Mouse (Mus musculus) layer of hippocampus, adult 18-20 months (tissue): ENCODE results near the gene Zc3hav1l. TPM values are rescaled to one million over a fixed set of nuclear protein-coding genes. Genes with fewer than 3 reads are reported as not detected.

Experiments
- DNase-seq, 2 experiments: peaks; one replicate each; pipeline ENCODE4 v3.0.0; 2022; ENCODE audit warnings: low spot score in 2 of 2
- total RNA-seq, 2 experiments: library from RNA; stranded (reverse); gene quantifications; 2 replicates each; pipeline ENCODE4 v1.2.3; 2021

Zc3hav1l gene
- total RNA-seq, 2 experiments from 2014 or later, result 4.5 to 4.6 TPM

DNA sequence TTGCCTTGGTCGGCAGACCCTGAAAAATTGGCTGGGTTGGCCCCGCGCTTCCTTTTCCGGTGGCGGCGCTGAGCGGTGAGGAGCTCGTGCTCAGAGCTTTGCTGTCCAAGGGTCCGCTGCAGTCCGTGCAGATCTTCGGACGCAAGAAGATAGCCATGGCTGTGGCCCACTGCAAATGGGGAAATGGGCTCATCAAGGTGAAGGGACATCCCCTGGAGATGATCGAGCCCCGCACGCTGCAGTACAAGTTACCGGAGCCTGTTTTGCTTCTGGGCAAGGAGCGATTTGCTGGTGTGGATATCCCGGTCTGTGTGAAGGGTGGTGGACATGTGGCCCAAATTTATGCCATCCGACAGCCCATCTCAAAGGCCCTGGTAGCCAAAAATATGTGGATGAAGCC lies 14.6 kb downstream of the Zc3hav1l start:
- DNase-seq, result no peak

DNA sequence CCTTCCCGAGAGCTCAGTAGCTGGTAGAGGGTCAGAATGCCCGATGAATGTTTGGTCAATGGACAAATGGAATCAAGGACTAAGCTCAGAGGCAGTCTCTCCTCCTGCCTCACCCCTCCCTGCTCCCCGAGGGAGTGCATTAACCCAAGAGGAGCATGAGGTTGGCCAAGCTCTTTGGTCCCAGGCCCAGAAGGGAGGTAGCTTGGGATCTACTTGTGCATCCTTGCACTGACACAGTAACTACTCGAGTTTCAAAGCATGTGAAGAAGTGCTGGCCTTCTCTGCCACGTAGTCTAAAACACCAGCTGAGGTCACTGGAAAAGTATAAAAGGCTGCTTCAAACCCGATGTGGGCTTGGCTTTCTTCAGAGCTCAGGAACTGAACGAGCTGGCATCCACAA lies 34.6 kb downstream of the Zc3hav1l start:
- no peak for DNase-seq

DNA sequence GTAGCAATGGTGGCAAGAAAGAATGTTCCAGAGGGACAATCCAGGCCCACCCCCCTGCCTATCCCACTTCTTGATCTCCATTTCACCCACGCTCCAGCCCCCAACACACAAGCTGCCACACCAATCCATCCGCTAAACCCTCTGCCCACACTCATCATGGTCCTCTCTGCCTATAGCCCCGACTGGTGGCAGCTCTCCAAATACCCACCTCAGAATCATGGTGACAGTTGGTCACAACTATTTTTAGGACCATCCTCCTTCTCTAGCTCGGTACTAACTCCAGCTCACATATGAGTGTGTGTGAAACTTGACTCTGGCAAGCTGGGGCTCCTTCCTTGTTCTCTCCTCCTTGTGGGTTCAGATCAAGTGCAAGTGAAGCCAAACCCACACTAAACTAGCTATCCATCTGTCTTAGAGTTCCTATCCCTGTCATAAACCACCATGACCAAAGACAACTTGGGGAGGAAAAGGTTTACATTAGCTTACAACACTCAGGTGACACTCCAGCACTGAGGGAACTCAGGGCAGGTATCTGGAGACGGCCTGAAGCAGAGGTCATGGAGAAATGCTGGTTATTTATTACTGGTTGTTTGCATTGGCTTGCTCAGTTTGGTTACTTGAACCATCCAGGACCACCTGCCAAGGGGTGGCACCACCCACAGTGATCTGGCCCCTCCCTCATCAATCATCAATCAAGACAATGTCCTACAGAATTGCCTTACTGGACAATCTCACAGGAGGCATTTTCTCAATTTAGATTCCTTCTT lies 35.5 kb downstream of the Zc3hav1l start:
- DNase-seq, result peak; percentile 44 to 63

DNA sequence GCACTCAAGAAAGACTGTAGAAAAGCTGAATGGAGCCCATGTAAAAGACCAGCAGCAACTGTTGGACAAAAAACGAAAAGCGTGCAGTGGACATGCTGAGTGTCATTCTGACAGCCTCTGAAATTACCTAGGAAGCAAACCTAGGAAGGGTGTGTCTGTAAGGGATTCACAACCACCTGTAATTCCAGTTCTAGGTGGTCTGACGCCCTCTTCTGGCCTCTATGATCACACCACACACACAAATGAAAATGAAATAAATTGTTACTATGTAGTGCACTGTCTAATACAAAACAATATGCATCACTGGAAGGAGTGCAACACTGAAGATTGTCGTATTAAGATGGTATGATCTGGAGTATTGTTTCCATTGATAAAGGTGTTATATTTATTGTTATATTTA lies 37.2 kb downstream of the Zc3hav1l start:
- no peak for DNase-seq

DNA sequence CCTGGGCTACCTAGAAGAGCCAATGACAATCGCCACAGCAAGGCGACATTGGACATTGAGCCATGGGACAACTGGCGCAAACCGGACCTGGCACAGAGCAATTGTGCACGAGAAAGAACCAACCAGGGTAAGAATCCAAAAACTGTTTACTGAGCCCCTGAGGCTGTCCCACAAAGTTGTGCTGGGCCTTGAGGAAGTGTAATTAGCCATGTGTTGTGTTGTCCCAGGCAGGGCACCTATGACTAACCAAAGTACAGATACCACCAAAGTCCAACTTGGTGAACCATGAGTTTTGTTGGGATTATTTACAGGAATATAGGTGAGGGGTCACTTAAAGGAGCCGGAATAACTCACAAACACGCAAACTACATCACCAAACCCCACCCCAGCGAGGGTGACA lies 41.6 kb downstream of the Zc3hav1l start:
- no peak for DNase-seq

DNA sequence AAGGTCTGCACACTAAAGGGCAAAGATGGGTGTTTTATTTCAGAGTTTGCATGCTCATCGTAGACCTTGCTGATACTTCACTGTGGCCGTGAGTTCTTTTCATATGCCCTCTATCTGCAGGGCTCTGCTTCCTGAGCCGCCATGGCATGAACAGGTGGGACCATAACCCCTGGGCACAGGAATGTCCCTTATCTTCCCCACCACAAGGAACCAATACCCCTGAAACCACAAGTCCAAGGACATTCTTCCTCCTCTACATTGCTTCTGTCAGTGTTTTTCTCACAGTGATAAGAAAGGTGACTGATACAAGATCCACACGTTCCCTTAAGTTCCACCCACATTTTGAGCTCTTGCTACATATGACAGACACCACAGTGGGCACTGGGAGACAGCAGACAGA lies 42.3 kb downstream of the Zc3hav1l start:
- DNase-seq, result no peak

DNA sequence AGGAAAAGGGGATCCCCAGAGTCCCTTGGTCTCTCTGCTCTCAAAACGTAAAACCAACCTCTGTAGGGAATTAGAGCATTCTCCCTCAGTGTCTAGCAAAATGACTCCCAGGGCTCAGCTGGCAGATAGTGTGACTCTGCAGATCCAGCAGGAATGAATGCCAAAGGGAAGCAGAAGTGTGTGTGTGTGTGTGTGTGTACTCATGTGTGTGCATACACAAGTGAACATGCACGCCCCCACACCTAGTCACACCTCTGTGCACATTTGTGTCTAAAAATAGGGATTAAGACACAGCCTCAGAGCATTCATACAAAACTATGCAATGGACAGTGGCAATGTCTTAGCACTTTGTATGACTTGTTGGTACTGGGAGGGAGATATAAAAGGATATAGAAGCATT lies 43.3 kb downstream of the Zc3hav1l start:
- DNase-seq, result peak in 1 of 2 experiments; percentile 23

DNA sequence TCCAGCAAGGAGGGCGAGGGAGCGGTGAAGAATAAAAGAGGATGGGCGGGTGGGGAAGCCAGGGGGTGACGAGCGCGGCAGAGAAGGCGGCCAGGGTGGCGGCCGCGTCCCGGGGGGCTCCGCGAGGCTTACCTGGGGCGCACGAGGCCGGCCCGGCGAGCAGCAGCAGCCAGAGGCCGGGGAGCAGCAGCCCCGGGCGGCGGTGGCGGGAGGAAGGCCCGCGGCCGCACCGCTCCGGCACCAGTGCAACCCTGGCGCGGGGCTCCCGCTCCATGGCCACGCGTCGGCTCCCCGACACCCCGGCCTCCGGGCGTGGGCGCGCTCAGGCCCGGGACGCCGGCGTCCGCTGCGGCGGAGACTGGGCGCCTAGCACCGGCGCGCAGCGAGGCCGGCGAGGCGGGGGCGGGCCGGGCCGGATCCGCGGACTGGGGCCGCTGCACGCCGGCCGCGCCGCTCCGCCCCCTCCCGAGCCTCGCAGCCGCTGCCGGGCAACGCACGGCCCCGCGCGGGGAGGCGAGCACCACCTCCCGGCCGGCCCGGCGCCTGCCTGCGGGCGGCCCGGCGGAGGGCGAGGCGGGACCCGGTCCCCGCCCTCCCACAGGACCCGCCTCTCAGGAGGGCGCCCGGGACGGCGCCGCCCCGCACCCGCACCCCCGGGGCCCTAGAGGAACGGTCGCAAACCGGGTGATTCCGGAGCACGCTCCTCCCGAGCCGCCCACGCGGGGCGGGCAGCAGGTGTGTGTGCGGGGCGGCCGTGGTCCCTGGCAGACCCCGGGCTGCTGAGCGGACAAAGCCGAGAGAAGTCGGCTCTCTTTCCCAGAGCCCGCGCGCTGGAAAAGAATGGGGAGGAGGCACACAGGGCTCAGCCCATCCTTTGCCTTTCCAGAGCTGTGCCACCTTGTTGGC lies 45.1 kb downstream of the Zc3hav1l start, which contains the start of gene D630045J12Rik:
Gene D630045J12Rik (minus strand): TSS at position 274 of the 906 bp plus-strand sequence.
- DNase-seq, result peak in 1 of 2 experiments; percentile 63

DNA sequence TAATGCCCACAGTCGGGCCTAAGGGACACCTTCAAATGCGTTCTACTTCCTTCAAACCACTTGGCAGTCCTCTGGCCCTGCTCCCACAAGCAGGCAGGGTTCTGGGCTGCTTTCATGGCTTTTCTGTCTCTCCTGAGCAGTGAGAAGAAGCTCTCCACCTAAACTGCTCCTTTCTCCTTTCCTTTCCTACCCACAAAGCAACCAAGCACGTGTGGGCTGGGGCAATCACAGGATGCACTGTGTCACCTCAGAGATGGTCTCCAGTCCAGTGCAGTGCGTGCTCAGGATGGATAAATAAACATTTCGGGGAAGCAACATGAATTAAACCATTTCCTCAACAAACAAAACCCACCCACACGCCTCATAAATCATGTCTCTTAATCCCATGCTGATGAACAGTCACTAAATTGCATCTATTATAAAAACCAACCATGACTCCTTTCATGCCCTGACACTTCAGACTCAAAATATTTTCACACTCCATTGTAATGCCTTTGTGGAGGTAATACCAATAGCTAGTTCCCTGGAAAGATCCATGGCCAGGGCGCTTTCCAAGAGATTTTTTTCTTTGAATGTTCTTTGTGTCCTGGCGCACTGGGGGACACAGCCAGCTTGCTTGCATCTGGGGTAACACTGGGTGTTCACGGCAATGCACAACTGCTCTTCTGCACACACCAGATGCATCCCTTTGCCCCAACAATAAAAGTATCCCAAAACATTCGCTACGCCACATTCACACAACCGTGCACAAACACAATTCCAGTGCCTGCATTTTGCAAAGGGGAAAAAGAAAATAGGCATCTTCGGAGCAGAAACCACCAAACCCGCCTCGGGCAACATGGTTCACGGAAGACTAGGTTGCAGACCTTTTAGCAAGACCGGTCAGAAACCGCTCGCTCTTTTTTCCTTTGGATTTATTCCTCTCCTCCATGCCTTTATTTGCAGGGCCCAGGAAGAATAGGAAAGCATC lies 46.0 kb downstream of the Zc3hav1l start:
- DNase-seq, result peak in 1 of 2 experiments; percentile 34

DNA sequence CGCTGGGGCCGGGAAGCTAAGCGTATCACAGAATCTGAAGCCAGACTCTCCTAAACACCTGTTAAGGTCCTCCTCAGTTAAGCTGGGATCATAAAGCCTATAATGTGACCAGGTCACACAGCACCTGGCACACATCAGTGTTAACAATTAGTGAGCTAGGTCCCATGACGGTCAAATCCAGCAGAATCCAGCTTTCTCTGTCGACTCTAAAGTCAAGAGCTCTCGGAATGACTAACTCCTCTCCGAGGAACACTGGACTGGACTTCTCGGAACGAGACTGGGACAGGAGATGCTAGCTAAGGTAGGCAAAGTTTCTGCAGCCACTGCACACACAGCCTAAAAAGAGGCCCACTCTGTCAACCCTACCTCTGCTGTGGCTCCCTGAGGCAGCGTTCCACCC lies 46.9 kb downstream of the Zc3hav1l start:
- no peak for DNase-seq

DNA sequence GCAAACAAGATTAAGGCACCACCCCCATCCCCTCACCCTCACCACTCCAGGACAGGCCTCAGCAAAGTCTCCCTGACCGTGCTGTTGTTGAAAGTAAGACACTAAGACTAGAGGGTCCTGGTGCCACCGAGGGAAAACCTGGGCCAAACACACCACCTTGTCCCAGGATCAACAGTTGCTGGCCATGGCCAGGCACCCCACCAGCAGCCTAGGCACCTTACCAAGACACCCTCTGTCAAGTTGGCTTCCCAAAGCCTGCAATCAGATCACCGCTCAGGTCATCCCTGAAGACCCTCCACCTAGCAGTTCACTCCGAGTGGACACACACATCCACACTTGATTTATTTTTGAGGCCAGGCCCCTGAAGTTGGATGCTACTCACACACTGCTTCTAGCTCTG lies 47.6 kb downstream of the Zc3hav1l start:
- no peak for DNase-seq

DNA sequence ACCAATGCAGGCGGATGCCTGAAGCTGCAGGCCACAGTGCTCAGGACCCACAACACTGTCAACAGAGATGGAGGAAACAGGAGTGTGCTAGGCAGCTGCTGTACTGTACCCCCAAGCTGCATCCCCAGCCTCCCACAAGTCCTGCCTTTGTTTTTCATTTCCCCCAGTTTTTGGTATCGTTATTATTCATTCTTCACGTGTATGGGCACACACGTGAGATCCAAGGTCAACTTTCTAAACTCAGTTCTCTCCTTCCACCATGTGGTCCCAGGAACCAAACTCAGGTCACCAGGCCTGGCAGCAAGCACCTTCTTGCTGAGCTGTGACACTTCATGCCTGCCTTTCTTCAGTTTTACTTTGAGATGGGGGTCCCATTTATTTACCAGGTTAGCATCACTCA lies 51.7 kb downstream of the Zc3hav1l start:
- no peak for DNase-seq

DNA sequence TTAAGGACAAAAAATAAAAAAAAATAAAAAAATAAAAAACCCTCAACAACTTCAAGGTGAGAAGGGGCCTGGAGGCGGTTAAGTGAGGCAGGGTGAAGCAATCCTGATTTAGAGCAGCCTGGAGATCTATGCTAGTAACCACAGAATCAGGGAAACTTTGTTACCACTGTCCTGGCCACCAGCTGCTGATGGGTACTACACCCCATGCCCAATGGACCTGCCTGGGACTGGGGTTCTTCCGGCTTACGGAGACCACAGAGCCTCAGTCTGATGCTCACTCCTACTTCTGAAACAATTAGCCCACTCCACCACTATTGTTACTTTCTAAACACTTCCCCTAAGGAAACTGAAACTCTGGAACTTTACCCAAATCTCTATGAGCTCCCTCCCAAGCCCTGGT lies 54.3 kb downstream of the Zc3hav1l start:
- no peak for DNase-seq

DNA sequence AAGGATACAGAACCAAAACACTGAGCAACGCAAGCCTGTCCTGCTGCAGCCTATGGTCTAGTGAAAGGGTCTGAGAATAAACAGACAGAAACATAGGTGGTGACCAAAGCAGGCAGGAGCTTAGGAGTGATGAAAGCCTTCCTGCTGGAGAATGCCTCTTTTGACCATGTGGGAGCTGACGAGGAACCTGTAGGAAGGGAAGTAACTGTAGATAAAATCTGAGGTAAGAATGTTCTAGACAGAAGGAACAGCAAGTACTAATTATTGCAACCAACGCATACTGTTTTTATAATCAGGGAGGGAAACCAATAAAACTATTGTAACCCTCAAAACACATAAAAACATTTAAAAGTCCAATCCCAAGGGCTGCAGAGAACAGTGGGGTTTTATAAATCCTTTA lies 54.9 kb downstream of the Zc3hav1l start:
- DNase-seq, result no peak

DNA sequence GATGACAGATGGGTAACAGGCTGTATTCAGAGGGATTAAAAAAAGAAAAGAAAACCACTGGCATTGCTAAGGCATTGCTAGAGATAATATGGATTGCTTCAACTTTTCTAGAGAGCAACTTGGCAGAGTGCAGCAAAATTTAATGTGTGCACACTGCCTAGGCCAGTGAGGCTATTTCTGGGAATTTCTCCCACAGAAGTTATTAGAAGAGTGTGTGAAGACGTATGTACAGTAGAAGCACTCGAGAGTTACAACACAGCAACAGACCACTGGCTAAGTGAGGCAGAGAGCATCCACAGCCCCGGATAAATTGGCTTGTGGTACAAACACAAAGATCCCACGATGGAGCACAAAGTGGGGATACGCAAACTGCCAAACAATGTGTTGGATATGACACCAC lies 56.2 kb downstream of the Zc3hav1l start:
- DNase-seq, result no peak

DNA sequence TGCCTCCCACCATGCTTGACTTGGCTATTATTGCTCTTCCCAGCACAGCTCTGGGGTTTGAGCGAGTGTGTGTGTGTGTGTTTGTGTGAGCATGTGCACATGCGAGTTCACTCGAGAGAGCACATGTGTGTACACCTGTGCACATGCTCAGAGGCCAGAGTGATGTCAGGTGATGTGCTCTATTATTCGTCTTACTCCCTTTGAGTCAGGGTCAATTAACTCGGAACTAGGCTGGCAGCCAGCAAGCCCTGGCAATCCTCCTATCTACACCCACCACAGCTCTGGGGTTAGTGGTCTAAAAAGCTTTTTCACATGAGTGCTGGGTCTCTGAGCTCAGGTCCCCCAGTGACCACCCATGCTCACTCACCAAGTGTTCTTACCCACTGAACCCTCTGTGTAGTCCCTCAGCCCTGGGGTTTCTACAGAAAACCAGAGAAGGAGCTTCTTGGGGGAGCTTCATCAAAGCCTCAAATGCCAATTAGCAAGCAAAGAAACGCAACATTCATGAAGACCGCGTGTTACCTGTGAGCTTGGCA lies 56.7 kb downstream of the Zc3hav1l start:
- no peak for DNase-seq

DNA sequence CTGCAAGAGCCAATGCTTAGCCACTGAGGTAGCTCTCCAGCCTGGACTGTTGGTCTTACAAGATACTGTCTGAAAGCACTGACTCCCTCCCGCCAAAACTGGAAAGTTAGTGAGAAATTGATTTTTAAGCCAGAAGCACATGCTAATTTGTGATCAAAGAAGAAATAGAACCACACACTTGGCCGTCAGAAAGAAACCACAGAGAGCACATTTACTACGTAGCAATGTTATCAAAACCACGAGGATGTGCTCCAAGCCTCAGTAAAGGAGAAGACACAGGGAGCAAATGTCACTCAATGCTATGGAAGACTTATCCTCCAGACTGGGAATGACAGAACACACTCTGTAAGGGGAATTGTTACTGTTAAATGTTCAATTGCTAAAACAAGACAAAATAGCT lies 57.6 kb downstream of the Zc3hav1l start:
- DNase-seq, result no peak

DNA sequence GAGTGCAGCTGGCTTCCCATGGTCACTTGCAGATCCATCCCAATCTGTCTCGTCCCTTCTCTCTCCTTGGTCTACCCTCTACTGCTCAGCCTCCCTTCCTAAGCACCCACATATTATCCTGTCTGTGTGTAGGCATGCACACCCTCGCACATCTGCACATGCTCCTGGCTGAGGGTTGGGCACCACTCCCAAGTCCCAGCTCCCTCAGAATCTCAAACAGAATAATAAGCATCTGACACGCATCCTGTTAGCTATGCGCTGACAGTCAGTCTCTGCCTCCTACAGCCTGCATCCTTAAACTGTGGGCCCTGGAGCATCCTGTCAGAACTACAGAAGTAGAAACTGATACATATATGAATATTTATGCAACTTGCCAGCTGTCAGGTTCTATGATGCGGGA lies 58.4 kb downstream of the Zc3hav1l start:
- peak; percentile 68 to 76 for DNase-seq

DNA sequence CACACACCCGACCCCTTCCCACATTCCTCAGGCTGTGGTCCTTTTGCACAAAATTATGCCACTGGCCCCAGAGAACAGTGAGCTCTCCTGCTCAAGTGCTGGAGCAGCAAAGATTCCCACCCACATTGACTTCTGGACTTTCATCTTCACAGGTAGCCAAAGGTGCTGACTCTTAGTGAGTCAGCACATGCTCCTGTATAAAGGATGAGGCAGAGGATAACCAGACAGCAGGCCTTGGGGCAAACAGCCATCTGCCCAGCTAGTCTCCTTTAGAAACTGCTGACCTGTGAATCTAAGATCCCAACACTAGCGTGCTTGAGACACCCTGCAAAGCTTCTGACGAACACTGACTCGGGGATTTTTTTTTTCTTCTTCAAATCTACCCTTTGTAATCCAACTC lies 60.7 kb downstream of the Zc3hav1l start:
- DNase-seq, result no peak
